Mouse (Mus musculus) midbrain, embryonic 13.5 days (tissue): ENCODE measurements around the gene Zfp654. TPM values are rescaled to one million over a fixed set of nuclear protein-coding genes. Genes with fewer than 3 reads are reported as not detected.

Experiments used
- ATAC-seq: fragments of 200-750 bp; cut with Nextera tagmentation; 2 replicates; pipeline ENCODE4 v1.8.0; 2017; ENCODE audit warnings: mild to moderate bottlenecking, moderate TSS enrichment, moderate library complexity
- H3K27ac ChIP-seq: fragments of 300-500 bp; sonication (generic); 2 replicates; pipeline ENCODE4 v1.5.1; 2015; ENCODE audit warnings: inconsistent platforms, mild to moderate bottlenecking, moderate library complexity
- H3K27me3 ChIP-seq: fragments of 300-500 bp; sonication (generic); 2 replicates; pipeline ENCODE4 v1.6.1; 2015; ENCODE audit warnings: mild to moderate bottlenecking, inconsistent platforms
- H3K36me3 ChIP-seq: fragments of 300-500 bp; sonication (generic); 2 replicates; pipeline ENCODE4 v1.6.1; 2015; ENCODE audit warnings: mild to moderate bottlenecking, inconsistent platforms
- H3K4me1 ChIP-seq: fragments of 300-500 bp; sonication (generic); replicated peaks from 2 replicates; pipeline ENCODE4 v1.6.1; 2015; ENCODE audit warnings: inconsistent platforms
- H3K4me2 ChIP-seq: fragments of 300-500 bp; sonication (generic); replicated peaks from 2 replicates; pipeline ENCODE4 v1.6.1; 2015; ENCODE audit warnings: moderate library complexity, mild to moderate bottlenecking, inconsistent platforms
- H3K4me3 ChIP-seq: fragments of 300-500 bp; sonication (generic); replicated peaks from 2 replicates; pipeline ENCODE4 v1.5.1; 2015; ENCODE audit warnings: mild to moderate bottlenecking, inconsistent platforms
- H3K9ac ChIP-seq: fragments of 300-500 bp; sonication (generic); replicated peaks from 2 replicates; pipeline ENCODE4 v1.6.1; 2015; ENCODE audit warnings: mild to moderate bottlenecking, inconsistent platforms
- H3K9me3 ChIP-seq: fragments of 300-500 bp; sonication (generic); 2 replicates; pipeline ENCODE4 v1.6.1; 2016; ENCODE audit warnings: mild to moderate bottlenecking, inconsistent platforms
- WGBS: fragments of 180-500 bp; shearing (Covaris S2); methylation state at CpG from one replicate; pipeline ENCODE4 v1.1.7; 2015; 5-methylcytosine and 5-hydroxymethylcytosine counted together
- polyA plus RNA-seq: library from polyadenylated mRNA; unstranded; fragments of >200 nt; fragmentation: Nextera tagmentation; extraction: Ambion mirVana; gene quantifications from 2 replicates; pipeline ENCODE4 v1.2.1, GENCODE M21; 2015

The Zfp654 gene
- polyA plus RNA-seq, 1 experiment from 2014 or later = 6.8 TPM

DNA sequence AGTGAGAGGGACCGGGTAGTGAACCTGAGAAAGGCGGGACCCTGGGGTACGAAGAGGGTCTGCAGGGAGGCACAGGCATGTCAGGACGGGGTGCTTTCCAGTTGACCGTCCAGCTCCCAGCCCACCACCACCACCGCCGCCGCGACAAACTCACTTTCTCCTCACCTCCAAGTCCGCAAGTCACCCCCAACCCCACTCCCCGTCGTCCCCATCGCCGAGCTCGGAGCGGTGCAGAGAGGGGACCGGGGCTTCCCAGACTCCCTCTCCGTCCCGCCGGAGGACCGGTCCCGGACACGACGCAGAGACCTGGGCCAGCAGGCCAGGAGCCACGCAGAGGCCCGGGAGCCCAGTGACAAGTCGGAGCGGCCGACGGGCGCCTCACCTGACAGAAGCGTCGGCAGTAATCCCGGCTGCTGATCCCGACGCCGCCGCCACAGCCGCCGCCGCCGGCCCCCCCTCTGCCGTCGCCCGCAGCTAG is 328 bp downstream of the Zfp654 start:
- Histone ChIP-seq H3K9ac (peak overlapping the region; percentile 85), H3K36me3 (peaks cover 12% of the 10 kb centered on the region), H3K4me2 (peak overlapping the region; percentile 95), H3K4me1 (peaks cover 36% of the 10 kb centered on the region), H3K9me3 (no peaks in the 10 kb centered on the region), H3K27me3 (no peaks in the 10 kb centered on the region), H3K27ac (peak overlapping the region; percentile 97), H3K4me3 (peak overlapping the region; percentile 98)
- ATAC-seq = peak; percentile 67
- WGBS = 0% methylated on average over 41 of the region's 45 CpGs

DNA sequence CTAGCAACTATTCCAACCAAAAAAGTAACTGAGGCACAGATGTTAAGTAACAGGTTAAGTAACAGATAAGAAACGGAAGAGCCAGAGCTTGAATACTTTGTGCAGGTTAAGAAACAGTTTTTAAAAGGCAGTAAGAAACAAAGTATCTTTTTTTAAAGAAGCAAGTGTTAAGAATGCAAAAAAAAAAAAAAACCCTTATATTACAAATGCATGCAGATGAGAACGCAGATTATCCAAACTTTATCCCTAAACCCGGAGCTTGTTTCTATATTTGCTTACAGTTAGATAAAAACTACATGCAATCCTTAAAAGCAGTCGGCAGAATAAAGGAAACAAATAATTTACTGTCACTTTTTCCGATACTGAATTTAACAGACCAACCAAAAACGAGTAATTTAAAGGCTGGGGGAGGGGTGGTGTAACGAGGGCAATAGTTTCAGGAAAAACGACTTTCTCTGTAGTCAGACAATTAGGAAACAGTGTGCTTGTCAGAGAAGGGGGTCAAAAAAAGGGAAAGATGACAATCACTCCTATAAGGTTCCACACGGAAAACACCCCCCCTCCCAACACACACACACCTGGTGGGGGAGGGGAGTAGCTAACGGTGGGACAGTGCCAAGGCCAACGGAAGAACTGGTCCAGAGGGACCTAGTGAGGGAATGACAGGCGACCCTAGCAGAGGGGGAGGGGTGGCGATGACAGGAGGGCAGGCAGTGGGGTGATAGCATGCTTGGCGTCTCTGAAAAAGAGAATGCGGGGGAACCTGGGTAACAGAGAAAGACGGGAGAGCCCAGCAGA is 966 bp downstream of the Zfp654 start:
- peak overlapping the region; percentile 97 for H3K27ac ChIP-seq
- ATAC-seq = 0 out of 2 replicates have a peak, but pooled peaks have one; percentile 0
- H3K9me3 ChIP-seq = no peaks in the 10 kb centered on the region
- peaks cover 36% of the 10 kb centered on the region for H3K4me1 ChIP-seq
- 4% methylated on average over 16 of the region's 16 CpGs for WGBS
- H3K4me3 ChIP-seq = peak overlapping the region; percentile 98
- peak overlapping the region; percentile 95 for H3K4me2 ChIP-seq
- no peaks in the 10 kb centered on the region for H3K27me3 ChIP-seq
- peaks cover 5% of the 10 kb centered on the region for H3K36me3 ChIP-seq
- H3K9ac ChIP-seq = peak overlapping the region; percentile 85

DNA sequence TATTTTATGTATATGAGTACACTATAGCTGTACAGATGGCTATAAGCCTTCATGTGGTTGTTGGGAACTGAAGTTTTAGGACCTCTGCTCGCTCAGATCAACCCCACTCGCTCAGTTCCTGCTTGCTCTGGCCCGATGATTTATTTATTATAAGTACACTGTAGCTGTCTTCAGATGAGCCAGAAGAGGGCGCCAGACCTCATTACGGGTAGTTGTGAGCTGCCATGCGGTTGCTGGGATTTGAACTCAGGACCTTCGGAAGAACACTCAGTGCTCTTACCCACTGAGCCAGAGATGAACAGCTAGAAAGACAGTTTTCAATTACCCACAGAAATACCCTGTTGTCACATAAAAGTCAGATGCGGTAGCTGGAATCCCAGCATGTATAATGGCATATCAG is 5.5 kb downstream of the Zfp654 start:
- WGBS = 93% methylated on average over 8 of the region's 8 CpGs
- H3K9ac ChIP-seq = no peak overlapping the region
- no peaks in the 10 kb centered on the region for H3K36me3 ChIP-seq
- H3K27ac ChIP-seq = no peak overlapping the region
- no peak for ATAC-seq
- no peak overlapping the region for H3K4me2 ChIP-seq
- H3K9me3 ChIP-seq = no peaks in the 10 kb centered on the region
- H3K4me1 ChIP-seq = peaks cover 13% of the 10 kb centered on the region
- no peak overlapping the region for H3K4me3 ChIP-seq
- H3K27me3 ChIP-seq = no peaks in the 10 kb centered on the region

- no peaks in the 10 kb centered on the region for H3K4me1 ChIP-seq
- no peak overlapping the region for H3K27ac ChIP-seq
- no peaks in the 10 kb centered on the region for H3K9me3 ChIP-seq
- no peak overlapping the region for H3K4me2 ChIP-seq
- no peak overlapping the region for H3K4me3 ChIP-seq
- H3K27me3 ChIP-seq = no peaks in the 10 kb centered on the region
- H3K36me3 ChIP-seq = no peaks in the 10 kb centered on the region
- no peak overlapping the region for H3K9ac ChIP-seq
- ATAC-seq = no peak
- 94% methylated on average over 3 of the region's 3 CpGs for WGBS
These were observed 9.1 kb downstream of the Zfp654 start for GRCm38 (mm10) chr16:64842374-64842729.

- no peak overlapping the region for H3K4me2 ChIP-seq
- no peaks in the 10 kb centered on the region for H3K27me3 ChIP-seq
- 90% methylated on average over 5 of the region's 5 CpGs for WGBS
- H3K27ac ChIP-seq = no peak overlapping the region
- H3K9ac ChIP-seq = no peak overlapping the region
- H3K4me1 ChIP-seq = no peaks in the 10 kb centered on the region
- no peaks in the 10 kb centered on the region for H3K36me3 ChIP-seq
- ATAC-seq = no peak
- H3K9me3 ChIP-seq = no peaks in the 10 kb centered on the region
- H3K4me3 ChIP-seq = no peak overlapping the region
These were observed 9.7 kb downstream of the Zfp654 start for GRCm38 (mm10) chr16:64841481-64842373.

DNA sequence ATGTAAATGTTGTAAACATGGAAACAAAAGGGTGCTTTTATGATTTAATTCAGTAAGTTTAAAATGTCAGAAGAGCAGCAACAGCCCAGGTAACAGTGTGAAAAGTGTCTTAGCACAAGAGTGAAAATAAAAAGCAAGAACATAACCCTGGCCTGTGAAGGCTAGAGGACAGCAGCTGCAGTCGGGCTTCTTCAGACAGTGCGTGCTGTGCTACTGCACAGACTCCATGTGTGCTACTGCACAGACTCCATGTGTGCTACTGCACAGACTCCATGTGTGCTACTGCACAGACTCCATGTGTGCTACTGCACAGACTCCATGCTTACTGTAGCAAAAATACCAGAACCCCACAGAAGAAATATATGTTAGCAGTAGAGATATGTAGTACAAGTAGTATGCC is 14.7 kb downstream of the Zfp654 start:
- no peak overlapping the region for H3K4me3 ChIP-seq
- H3K9me3 ChIP-seq = no peaks in the 10 kb centered on the region
- H3K4me1 ChIP-seq = no peaks in the 10 kb centered on the region
- no peak overlapping the region for H3K9ac ChIP-seq
- H3K27ac ChIP-seq = no peak overlapping the region
- no peaks in the 10 kb centered on the region for H3K27me3 ChIP-seq
- H3K4me2 ChIP-seq = no peak overlapping the region
- 86% methylated on average over 2 of the region's 2 CpGs for WGBS
- no peak for ATAC-seq
- no peaks in the 10 kb centered on the region for H3K36me3 ChIP-seq

GRCm38 (mm10) chr16:64835996-64836545 is 15.4 kb downstream of the Zfp654 start:
- H3K9me3 ChIP-seq = no peaks in the 10 kb centered on the region
- no peak overlapping the region for H3K27ac ChIP-seq
- H3K4me3 ChIP-seq = no peak overlapping the region
- H3K27me3 ChIP-seq = no peaks in the 10 kb centered on the region
- no peak overlapping the region for H3K9ac ChIP-seq
- ATAC-seq = no peak
- no peak overlapping the region for H3K4me2 ChIP-seq
- 77% methylated on average over 1 of the region's 1 CpGs for whole genome bisulfite sequencing
- H3K36me3 ChIP-seq = no peaks in the 10 kb centered on the region
- H3K4me1 ChIP-seq = no peaks in the 10 kb centered on the region

DNA sequence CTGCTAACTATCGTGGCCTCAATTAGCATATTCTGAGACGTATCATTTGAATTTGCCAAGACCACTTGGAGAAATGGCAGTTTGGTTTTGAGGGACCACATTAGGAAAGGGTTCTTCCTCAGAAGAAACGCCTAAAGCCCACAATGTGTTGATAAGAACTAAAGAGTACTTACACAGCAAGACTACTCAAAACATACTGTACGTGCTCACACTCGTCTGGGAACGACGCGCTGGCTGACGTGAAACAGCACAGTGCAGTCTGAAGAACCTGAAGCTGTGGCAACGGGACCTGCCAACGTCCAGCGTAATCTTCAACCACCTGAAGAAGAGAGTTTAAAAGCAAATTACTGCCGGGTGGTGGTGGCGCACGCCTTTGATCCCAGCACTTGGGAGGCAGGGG is 21.2 kb downstream of the Zfp654 start:
- H3K4me1 ChIP-seq = no peaks in the 10 kb centered on the region
- H3K9ac ChIP-seq = no peak overlapping the region
- H3K27me3 ChIP-seq = no peaks in the 10 kb centered on the region
- H3K27ac ChIP-seq = no peak overlapping the region
- peaks cover 13% of the 10 kb centered on the region for H3K36me3 ChIP-seq
- no peak for ATAC-seq
- H3K4me2 ChIP-seq = no peak overlapping the region
- WGBS = 96% methylated on average over 15 of the region's 15 CpGs
- no peak overlapping the region for H3K4me3 ChIP-seq
- H3K9me3 ChIP-seq = no peaks in the 10 kb centered on the region

GRCm38 (mm10) chr16:64824474-64824873 is 27.0 kb downstream of the Zfp654 start:
- H3K36me3 ChIP-seq = 0 out of 2 replicates have a peak, but pooled peaks cover 5% of the 10 kb centered on the region
- ATAC-seq = no peak
- no peaks in the 10 kb centered on the region for H3K27me3 ChIP-seq
- WGBS = 90% methylated on average over 1 of the region's 1 CpGs
- no peak overlapping the region for H3K27ac ChIP-seq
- H3K9ac ChIP-seq = no peak overlapping the region
- H3K4me1 ChIP-seq = no peaks in the 10 kb centered on the region
- H3K4me3 ChIP-seq = no peak overlapping the region
- no peaks in the 10 kb centered on the region for H3K9me3 ChIP-seq
- H3K4me2 ChIP-seq = no peak overlapping the region

DNA sequence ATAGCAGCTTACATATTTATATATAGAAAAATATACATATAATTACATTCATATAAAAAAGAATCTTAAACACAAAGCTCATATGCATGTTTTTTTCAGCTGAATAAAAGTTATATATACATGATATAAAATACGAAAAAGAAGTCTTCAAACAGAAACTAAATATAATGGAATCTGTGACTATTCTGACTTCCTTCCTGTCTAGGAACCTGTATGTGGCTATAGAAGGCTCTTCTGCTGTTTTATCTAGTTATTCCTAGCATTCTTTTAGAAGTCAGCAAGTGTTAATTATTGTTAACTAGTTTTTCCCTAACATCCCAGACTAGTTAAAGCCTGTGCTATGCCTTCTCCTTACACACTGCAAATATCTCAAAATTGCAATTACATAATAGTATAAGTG is 27.6 kb downstream of the Zfp654 start:
- Histone ChIP-seq H3K4me1 (no peaks in the 10 kb centered on the region), H3K36me3 (0 out of 2 replicates have a peak, but pooled peaks cover 3% of the 10 kb centered on the region), H3K9me3 (no peaks in the 10 kb centered on the region), H3K27me3 (no peaks in the 10 kb centered on the region), H3K4me2 (no peak overlapping the region), H3K27ac (no peak overlapping the region), H3K9ac (no peak overlapping the region), H3K4me3 (no peak overlapping the region)
- no peak for ATAC-seq
- 92% methylated on average over 1 of the region's 1 CpGs for WGBS

- no peak overlapping the region for H3K27ac ChIP-seq
- no peak overlapping the region for H3K9ac ChIP-seq
- no peaks in the 10 kb centered on the region for H3K9me3 ChIP-seq
- no peak for ATAC-seq
- no peak overlapping the region for H3K4me2 ChIP-seq
- 97% methylated on average over 3 of the region's 3 CpGs for WGBS
- no peaks in the 10 kb centered on the region for H3K27me3 ChIP-seq
- no peaks in the 10 kb centered on the region for H3K4me1 ChIP-seq
- peaks cover 13% of the 10 kb centered on the region for H3K36me3 ChIP-seq
- no peak overlapping the region for H3K4me3 ChIP-seq
These were observed 34.2 kb downstream of the Zfp654 start for GRCm38 (mm10) chr16:64817094-64817765.
